Mouse (Mus musculus) adrenal gland, adult 18-20 months (tissue): Measurements from ENCODE around the gene Nr4a3. TPM values are rescaled to one million over a fixed set of nuclear protein-coding genes. Genes with fewer than 3 reads are reported as not detected.

Experiments used
- DNase-seq, 2 experiments: peaks; one replicate each; pipeline ENCODE4 v3.0.0; 2021 to 2022; ENCODE audit warnings: low spot score in 2 of 2
- long read RNA-seq, 2 experiments: library from polyadenylated mRNA; stranded (forward); transcript quantifications; one replicate each; pipeline ENCODE4 v2.0.0; 2021
- total RNA-seq, 2 experiments: library from RNA; stranded (reverse); gene quantifications; 1 replicate in 1 of 2; 2 replicates in 1 of 2; pipeline ENCODE4 v1.2.3; 2021

The Nr4a3 gene
- total RNA-seq, result 100 to 1,000 TPM in 1 of 2 experiments, 10 to 100 TPM in 1; 77.9 to 107 TPM
- long read RNA-seq, experiment 1, partial matches to known transcripts, result 0 of 2 reads
- long read RNA-seq, experiment 1, other reads (novel, unspliced or antisense), result 2 of 2 reads
- long read RNA-seq, experiment 2, partial matches to known transcripts, result 1 of 17 reads
- long read RNA-seq, experiment 2, other reads (novel, unspliced or antisense), result 16 of 17 reads

DNA sequence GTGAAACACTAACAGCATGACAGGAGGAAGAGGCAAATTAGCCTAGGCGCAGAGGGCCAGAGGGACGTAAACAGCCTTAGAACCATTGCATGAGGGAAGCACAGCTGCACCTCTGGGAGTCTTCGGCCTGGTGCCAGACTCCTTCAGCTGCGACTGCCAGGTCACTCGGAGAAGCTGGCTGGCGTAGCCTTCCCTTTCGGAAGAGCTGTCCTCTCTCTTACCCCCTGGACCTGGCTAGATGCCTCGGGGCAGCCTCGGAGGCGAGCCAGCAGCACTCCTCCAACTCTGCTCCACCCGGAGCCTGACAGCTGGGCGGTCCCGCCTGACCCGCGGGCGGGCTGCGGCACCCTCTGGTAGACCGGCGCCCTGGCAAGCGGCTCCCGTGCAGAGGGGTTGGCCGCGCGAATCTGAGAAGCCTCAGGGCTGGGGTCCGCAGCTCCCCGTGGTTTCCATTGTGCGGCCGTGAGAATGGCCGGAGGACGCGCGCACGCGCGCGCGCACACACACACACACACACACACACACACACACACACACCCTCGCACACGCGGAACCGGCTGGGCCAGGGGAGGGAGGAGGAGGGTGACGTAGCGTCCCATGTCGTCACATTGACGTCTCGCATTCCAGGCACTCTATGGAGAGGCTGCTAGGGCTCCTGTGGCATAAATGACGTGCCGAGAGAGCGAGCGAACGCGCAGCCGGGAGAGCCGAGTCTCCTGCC lies at the start of gene Nr4a3:
Gene Nr4a3 (plus strand): TSS at position 663 of the 721 bp plus-strand sequence.
- peak; percentile 85 to 89 for DNase-seq

DNA sequence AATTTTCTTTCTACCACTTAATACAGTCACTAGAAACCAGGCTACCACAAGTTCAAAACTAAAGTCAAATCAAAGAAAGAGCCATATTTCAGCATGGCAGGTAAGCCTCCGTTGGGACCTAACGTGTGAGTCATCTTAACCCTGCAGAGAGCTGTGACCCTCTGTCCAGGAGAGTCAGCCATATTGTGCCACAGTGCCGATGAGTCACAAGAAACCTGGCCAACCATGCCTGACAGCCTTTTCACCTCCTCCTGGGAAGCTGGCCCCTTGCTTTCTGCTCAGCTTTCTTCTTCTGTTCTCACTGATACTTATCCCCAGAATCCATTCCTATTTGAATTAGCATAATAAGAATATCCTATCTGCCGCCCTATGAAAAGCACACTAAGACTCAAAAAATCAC lies 42.0 kb upstream of the Nr4a3 start:
- DNase-seq, result no peak

DNA sequence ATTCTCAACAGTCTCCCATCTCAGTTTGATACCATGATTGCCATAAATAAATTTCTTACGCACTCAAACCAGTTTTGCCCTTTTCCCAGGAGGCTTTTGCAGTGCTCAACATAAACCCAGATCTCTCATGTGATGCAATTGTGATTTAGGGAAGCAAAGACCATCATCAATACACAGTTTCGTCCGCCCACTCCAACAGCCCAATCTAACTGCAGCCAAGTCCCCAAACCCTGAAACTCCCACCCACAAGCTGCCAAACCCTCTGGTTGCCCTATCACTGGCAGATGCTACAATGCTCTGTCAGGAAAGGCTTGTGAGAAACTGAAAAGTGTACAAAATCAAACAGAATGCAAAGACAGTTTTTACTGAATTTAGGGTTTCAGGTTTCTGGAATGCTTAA lies 41.5 kb upstream of the Nr4a3 start:
- no peak for DNase-seq

DNA sequence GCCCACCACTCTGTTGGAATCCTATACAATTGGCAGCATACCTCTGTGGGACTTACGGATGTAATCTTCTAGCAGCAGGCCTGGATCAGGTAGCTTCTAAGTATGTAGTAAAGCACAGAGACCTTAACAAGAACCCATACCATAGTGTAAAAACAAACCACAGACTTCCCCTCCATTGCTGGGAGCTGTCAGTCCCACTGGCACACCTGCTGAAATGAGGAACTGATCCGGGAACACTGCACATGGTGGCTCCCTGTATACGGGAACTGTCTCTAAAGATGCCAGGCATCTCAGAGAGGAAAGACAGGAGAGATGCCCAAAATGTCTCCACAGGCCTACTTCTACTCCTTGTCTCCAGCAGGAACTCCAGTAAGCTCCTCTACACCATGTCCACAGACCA lies 38.6 kb upstream of the Nr4a3 start:
- DNase-seq, result no peak

DNA sequence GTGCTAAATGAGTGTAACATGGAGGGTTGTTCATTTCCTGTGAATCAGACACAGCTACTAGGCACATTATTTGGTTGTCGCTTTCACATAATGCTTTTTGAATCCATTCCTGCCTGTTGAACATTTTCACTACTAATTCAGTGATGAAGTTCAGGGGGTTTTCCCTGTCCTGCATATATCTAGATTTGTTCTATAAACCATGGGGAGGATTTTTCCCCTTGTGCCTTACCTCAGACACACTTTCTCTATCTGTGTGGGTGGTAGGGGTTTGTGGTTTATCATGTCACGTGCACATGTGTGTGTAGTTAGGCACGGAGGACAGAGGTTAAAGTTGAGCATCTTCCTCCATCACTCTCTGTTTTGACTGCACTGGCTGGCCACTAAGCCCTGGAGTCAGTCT lies 32.7 kb upstream of the Nr4a3 start:
- DNase-seq, result no peak

DNA sequence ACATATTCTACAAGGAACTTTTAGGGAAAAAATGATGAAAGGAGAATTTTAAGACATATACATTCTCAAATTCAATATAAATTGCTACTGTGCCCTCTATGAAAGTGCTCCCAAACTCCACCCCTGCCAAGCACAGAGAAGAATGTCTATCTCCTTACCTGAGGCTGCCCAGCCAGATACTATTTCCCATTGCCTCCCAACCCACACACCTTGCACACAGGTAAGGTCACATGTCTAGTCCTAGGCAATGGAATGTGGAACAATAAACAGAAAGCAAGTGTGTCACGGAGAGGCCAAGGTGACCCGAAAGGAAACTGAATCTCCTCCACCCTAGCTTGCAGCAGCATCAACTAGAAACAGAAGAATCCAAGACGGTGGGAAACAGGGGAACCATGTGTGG lies 22.0 kb upstream of the Nr4a3 start:
- no peak for DNase-seq

DNA sequence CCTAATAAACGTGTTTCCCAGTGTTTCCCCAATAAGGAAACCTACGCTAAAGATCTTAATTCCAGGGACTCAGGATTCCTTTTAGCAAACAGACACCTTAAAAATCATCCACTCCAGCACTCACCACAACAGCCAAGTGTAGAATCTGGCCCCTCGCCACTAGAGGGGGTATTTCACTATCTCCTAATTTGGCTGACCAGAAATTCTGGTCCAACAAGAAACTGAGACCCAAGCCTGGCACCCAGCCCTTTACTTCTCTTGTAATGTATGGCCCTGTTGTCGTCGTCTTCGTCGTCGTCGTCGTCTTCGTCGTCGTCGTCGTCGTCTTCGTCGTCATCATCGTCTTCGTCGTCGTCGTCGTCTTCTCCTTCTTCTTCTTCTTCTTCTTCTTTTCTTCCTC lies 15.3 kb upstream of the Nr4a3 start:
- no peak for DNase-seq

DNA sequence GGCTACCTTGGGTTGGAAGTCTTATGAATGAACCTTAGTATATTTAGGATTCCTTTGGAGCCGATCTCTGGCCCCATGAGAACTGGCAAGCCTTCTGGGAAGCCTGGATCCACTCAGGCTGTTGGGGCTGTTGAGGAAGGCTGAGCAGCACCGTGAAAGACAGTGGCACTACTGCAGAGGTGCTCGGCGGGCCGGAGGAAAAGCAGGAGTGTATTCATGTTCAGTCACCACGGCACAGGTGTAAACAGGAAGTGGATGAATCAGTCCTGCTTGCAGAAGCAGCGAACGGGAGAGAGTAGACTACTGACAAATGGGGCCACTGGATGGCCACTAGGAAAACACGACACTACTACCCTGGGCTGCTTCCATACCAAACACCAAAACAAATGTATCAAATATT lies 10.7 kb upstream of the Nr4a3 start:
- no peak for DNase-seq

DNA sequence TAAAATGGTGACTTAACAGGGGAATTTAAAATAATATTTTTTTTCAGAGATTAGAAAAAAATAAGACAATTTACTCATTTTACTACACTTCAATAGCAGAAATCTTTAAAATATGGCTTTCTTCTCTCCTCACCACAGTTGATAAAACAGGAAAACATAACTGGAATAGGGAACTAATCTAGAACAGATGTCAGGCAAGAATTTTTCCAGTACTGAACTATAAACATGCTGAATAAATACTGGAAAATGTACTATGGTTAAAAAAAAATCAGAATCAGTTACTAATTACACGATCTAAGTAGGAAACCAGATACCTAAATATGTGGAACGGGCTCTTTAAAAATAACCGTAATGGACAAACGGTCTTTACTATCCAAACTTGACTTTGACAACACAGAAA lies 7.3 kb upstream of the Nr4a3 start:
- DNase-seq, result no peak

DNA sequence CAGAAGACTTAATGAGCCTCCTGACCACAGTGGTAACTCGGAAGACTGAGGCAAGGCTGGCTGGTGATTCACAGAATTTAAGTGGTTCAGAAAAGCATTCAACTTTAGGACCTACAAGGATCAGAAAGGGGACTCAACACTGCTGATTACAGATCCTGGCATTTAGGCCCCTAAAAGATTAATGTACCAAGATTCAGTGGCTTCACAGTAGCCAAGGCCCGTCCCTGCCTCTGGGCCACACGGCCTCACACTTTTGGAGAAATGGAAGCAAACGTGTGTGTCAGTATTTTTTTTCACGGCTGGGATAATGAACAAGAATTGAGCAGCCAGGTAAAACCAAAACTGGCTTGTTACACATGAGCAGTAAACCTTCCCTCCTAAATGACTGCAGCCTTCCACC lies 6.1 kb upstream of the Nr4a3 start:
- no peak for DNase-seq

DNA sequence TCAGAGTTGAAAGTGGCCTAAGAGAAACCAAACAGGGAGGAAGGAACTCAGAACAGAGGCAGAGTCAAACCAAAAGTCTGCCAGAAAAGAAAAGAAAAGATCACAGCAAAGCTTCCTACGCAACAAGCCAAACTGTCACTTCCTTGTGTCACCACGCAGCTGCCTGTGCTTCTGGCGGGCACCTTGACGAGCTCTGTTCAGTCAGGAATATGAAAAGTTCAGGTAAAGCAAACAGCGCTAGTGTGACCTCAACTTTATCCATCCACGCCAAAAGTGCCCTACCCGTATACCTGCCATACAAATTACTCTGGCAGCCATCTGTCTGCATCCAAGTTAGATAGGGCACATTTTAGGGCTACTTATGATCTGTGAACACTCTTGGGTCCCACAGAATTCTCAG lies 5.2 kb upstream of the Nr4a3 start:
- DNase-seq, result no peak

DNA sequence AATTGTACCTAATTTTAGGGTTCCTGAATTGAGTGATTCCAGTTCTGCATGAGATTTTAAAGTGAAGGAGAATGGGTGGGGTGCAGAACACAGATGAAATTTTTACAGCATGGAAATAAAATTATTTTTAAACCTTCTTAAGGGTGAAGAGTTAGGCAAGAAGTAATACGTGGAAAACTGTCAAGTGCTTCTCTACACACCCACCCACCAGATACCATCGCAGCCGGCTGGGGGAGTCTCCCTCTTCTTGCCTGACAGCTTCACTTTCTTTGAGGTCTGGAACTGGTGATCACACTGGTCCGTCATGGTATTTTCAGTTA lies 2.5 kb upstream of the Nr4a3 start:
- DNase-seq, result no peak

DNA sequence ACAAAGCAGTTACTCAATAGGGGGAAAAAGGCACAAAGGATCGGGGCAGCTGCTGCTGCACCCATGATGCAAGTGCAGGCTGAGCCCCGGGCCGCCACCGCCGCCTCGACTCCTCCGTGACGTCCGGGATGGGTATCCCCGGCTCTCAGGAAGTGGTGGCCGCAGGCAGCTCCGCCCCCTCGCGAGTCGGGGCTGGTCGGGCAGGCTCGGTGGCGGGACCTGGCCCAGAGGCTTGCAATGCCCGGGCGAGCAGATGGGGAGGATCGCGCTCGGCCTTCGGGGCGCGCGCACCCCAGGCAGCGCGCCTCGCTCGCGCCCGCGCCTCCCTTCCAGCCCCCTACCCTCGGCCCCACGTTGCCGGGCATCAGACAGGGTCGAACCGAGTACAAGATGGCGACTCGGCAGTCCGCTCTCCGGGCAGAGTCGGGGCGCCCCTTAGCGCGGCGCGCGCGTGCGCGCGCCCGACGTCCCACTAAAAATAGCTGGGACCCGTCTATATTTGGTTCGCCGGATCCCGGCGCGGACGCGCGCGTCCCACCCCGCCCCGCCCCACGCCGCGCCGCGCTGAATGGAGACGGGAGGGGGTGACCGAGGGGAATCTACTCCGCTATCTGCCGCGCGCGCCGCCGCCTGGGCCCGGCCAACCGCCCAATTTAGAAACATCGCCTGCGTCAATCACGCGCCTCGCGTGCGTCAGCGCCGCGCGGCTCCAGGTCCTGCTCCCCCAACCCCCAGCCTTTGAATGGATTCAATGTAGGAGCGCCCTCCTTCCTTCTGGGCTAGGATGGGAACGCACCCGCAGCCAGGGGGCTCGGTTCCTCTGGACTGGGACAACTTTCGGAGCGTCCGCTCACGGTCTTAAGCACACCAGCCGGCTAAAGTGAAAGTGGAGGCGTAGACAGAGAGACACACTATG lies 1.9 kb upstream of the Nr4a3 start:
- peak; percentile 91 to 92 for DNase-seq

DNA sequence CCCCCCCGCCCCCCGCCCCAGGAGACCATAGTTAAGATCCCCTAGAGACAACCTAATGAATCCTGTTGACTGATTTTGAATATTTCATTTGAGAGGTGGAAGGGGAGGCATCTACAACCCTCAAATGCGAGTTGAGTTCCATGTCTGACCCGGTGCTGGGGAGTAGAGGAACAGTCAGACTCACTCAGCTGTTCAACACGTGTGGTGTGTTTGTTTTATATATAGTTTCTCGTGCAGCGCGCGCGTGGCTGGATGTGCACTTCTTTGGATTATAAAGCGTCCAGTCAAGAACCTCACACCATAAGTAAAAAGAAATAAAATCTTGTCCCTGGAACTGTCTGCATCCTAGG lies 837 bp upstream of the Nr4a3 start:
- no peak for DNase-seq

DNA sequence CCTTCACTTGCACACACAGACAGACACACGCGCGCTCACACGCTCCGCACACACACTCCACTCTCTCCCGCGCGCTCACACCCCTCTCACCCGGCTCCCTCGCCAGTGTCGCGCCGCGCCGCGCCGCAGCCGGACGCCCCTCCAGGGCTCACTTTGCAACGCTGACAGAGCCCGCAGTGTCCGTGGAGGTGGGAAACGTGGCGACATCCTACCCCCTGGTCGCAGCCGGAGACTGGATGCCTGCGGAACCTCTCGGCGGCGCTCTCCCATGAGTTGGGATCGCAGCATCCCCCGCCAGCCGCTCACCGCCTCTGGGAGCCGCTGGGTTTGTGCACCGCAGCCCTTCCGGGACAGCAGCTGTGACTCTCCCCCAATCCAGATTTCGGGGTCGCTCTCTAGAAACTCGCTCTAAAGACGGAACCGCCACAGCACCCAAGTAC lies 348 bp downstream of the Nr4a3 start:
- peak; percentile 49 to 51 for DNase-seq

DNA sequence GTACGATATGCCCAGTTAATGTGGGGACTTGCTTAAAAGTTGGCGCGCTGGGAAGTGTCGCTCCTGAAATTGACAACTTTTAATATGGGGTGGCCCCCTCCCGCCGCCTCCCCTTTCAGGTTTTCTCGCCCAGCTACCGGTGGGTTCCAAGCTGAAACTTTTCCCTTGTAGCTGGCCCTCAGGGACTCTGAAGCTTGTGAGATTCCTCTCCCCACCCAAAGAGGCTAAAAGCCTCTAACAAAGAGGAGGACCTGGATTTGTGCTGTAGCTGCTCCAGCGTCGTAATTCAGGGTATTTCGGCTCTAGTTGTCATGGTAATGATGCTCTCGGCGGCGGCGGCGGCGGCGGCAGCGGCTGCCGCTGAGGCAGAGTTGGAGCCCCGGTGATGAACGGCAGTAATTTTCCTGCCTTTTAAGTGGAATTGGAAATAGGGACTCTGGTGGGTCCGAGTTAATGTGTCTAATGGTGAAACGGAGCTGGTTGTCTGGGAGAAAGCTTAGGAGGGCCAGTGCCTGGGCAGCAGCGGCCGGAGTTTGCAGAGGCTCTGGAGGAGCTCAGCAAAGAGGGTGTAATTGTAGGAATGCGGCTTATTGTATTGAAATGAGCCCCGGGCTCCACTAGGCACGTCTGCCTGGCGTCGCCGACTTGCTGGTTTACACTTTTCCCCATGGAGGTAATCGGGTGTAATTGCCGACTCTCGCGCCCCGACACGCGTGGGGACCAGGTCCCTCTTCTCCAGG lies 938 bp downstream of the Nr4a3 start:
- DNase-seq, result peak; percentile 38 to 55

DNA sequence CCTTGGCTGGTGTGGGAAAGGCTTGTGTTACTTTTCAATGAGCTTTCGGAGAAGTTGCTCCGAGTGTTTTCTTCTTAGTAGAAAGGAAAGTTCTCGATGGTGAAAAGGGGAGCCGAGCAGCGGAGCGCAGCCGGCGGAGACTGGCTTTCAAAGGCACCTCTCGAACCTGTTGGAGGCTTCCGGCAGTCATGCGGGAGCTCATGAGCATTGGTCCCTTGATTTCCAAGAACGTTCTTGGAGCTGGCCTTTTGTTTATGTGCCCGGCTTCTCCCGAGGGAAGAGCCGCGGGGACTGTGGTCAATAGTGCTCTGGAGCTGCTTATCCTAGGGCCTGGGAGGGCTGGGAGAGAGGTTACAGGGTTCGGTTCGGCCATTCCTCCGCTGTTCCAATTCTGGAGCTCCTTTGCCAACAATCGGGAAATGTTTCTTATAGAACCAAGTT lies 1.5 kb downstream of the Nr4a3 start:
- DNase-seq, result peak in 1 of 2 experiments; percentile 42

DNA sequence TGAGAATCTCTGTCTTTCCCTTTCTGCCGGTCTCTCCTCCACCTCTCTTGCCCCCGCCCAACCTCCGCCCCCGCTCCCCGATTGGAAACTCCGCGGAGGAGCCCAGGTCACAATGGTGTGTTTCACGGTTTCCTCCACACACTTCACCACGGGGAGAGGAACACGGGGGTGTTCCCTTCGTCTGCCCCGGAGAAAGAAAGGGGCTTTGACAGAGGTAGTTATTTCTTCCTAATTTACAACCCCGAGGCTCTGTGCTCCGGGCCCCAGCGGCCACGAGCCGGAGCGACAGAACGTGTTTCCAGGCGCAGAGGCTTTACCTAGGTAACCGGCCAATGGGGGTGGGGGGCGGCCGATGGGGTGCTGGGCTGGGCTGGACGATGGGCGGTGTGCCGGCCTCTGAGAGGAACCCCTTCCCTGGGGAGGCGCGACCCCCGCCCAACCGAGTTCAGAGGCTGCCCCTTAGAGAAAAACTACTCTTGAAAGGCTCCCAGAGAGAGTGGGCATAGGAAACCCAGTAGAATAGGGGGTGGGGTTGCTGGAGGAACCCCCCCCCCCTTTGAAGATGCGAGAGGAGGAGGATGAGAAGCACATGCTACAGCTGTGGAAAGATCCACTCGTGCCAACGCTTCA lies 2.3 kb downstream of the Nr4a3 start:
- DNase-seq, result peak; percentile 53 to 61

DNA sequence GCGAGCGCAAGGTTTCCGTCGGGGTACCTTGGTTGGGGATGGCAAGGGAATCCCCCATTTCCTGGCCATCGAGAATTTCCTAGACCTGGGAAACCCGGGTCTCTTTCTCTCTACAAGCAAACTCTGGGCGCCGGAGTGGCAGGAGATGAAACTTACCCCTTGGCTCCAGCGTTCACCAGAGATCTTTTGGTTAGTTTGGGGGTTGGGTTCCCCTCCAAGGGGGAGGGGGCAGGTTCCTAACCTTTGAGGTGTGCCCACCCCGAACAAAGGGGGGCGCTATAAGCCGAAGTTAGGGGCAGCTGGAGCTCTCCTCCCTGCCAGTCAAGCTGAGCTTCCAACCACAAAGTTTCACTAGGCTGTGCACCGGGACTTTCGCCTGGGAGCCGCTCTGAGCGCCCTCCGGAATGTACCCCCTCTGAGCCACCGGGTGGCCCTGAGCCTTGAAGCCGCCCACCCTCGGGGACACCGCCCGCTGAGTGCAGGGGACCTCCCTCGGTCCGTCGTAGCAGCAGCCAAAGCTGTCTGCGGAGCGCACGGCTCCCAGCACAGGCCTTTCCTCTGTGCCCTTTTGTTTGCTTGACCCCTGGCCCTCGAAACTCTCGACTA lies 2.9 kb downstream of the Nr4a3 start:
- peak; percentile 45 to 61 for DNase-seq
